Mouse (Mus musculus) ES-Bruce4 (cell line): ENCODE results near the gene Mink1.

Experiments used
- CTCF ChIP-seq: IDR thresholded peaks from one replicate; pipeline ENCODE4 v1.8.1; 2011; ENCODE audit warnings: low read depth, low read length
- EP300 ChIP-seq: IDR thresholded peaks from 2 replicates; pipeline ENCODE4 v1.6.1; 2011; ENCODE audit warnings: low read depth, low read length; ENCODE audit not compliant: insufficient read depth
- POLR2A ChIP-seq: IDR thresholded peaks from one replicate; pipeline ENCODE4 v1.8.1; 2011; ENCODE audit warnings: low read length; ENCODE audit not compliant: insufficient read depth

GRCm38 (mm10) chr11:70532839-70533238, 29.8 kb upstream of the Mink1 start, which contains the start of gene Gm40193:
- no peak for TF ChIP-seq CTCF
- no peak for TF ChIP-seq POLR2A
- TF ChIP-seq EP300, result no peak
